Mouse (Mus musculus) gonadal fat pad, adult 2 months (tissue): ENCODE data around the gene Npy1r. TPM values are rescaled to one million over a fixed set of nuclear protein-coding genes. Genes with fewer than 3 reads are reported as not detected.

ENCODE experiments used
- DNase-seq: peaks from one replicate; pipeline ENCODE4 v3.0.0-alpha.2; 2012; ENCODE audit warnings: low read depth
- polyA plus RNA-seq: library from polyadenylated mRNA; depleted of rRNA; stranded (reverse); fragments of >200 nt; gene quantifications from 2 replicates; pipeline ENCODE4 v1.2.3, GENCODE M21; 2012; rRNA removed

Gene Npy1r
- 3.0 and 3.7 TPM in 2 replicates for polyA plus RNA-seq

DNA sequence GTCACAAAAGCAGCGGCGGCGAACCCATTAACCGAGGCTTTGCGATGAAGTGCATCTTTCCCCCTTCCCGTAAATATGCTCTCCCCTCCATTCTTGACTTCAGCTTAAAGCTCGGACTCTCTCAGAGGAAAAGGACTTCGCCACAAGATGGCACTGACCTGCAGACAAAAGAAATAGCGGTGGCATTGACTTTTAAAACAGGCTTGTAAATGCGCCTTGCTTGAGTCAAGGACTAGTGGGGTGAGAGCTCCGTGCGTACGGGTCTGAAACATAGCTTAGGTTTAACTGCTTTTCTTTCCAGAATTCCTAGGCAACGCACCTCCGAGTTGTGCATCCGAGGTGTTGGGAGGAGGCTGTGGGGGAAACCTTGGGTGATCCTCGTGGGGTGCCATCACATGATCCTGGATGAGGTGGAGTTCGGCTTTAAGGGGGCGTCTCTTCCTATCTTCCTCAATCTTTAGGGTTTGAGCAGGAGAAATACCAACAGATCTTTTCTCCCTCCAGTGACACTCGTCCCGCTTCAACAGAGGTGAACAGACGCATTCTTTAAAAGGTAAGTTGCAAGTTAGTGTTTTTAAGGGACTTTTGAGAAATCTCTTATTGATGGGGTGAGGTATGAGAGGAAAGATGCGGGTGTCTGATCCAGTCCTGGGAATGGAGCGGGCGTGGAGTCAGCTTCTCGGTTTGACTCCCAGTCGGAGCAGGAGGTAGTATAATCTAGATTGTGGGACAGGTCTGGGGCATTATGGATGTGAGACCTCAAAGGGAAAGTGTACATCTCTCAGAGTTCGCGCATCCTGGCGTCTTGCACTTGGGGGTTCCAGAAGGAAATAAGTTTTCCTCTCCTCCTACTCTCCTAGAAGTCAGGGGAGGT, at the start of gene Npy1r:
TSS of gene Npy1r (plus strand) at position 223 of the 874 bp plus-strand sequence.
- DNase-seq = no peak

DNA sequence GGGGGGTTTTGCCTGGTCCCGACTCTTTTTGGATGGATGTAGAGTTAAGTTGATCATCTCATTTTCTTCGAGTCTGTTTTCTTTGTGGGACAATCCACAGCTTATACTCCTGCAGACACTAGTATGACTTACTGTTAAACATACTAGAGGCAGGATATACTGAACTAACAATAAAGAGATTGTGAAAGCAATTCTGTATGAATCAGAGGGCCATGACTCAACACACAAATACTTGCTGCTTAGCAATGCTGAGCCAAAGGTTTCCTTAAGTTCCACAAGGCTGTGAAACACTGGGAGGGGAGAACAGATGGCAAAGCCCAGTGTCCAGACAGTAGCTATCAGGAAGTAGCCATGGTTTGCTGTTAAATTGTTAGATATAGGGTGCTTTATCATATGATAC, 15.7 kb upstream of the Npy1r start:
- no peak for DNase-seq

DNA sequence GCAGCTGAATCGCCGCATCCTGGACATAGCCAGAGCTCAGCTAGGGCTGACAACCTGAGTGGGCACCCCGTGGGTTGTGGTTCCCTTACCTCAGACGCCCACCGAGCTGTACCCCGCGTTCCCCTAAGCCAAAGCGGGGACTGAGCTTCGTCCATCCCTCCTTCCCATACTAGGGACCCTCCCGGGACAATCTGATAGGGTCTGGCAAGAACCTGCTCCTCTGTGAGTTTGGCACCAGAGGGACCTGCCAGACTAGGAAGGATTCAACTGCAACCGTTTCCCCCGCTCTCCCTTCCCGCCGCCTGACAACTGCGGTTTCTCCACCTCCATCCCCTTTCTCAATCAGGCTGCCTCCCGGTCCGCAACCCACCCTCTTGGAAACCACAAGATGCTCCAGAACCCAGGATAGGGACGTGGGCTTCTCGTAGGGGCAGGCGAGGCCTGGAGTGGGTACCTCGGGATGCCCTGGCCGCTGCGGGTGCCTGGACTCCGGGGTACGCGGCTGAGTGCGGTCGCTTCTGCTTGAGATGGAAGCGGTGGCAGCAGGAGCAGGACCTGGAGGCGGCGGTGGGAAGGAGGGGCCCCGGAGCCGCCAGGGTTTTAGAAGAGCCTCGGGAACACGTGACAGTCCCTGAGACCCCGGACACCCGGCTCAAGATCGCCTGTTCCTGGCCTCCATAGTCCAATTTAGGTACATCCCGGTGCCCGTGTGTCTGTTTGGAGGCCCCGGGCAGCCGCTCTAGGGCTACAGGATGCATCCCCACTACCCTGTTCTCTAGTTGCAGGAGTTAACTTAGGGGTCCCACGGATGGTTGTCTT, 9.3 kb upstream of the Npy1r start, which contains the start of gene Npy5r:
TSS of gene Npy5r (minus strand) at position 618 of the 819 bp plus-strand sequence.
- no peak for DNase-seq

DNA sequence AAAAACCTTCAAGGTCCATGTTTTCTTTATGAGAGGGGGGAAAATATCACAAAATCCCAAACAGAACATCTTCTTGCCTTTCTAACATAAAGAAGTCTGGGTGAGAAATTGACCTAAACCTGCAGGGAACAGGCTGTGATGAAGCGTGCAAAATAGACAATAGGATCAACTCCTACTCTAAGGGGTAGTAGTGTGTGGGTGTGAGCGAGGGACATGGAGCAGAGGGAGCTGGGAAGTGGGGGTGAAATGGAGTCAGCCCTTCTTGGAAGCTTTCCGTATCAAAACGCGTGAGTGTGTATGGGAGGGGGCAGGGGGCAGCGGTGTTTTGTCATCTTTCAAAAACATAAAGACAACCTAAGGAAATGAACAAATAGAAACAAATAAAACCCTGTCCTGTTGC, 8.6 kb upstream of the Npy1r start:
- no peak for DNase-seq

DNA sequence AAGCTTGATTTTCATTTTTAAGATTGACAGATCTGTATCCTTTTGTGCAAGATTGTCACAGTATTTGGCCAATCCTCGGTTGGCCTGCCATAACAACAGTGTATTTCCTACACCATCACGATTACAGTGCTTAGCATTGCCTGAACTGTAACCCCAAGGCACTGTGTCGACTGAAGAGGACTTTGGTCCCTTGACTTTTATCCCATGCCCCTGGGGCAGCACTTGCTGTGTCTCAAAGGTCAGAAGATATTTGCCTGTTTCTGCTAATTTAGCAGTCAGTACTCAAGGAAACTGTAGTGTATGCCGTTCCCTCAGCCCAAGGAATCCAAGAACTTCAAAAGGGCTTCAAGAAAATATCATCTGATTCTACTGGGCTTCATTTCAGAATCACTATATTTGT, 8.2 kb upstream of the Npy1r start:
- no peak for DNase-seq

DNA sequence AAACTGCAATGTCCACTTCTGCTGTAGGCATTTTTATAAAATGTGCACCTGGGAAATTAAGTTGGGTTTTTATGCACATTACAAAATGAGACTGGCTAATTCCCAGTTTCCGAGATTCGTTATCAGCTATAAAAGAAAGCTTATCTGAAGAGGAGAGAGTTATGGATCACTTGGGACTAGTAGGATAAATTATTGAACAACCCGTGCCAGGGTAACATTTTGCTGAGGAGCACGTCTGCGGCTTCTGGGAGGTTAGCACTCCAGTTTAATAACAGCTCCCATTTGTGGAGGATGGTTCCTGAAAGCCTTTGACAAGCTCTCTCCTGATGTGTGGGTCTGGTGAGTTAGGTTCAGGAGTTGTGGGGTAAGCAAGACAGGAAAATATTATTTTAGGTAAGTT, 6.6 kb upstream of the Npy1r start:
- no peak for DNase-seq

DNA sequence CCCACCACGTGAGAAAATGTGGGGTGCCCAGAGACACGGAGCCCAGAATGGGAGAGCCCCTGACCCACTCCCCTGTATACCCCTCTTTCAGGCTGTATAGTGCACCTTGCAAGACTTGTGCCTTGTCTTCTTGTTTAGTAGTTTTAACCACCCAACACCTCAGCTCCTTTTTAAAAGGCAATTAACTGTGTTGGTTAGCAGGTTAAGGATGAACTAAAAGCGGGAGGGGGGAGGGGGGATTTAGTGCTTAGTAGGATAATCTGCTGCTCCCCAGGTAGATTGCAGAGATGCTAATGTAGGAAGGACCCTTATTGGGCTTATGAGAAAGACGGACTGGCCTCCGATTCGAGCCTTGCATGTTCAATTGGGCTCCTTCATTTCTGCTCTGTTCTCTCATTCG, 1.0 kb downstream of the Npy1r start:
- no peak for DNase-seq

DNA sequence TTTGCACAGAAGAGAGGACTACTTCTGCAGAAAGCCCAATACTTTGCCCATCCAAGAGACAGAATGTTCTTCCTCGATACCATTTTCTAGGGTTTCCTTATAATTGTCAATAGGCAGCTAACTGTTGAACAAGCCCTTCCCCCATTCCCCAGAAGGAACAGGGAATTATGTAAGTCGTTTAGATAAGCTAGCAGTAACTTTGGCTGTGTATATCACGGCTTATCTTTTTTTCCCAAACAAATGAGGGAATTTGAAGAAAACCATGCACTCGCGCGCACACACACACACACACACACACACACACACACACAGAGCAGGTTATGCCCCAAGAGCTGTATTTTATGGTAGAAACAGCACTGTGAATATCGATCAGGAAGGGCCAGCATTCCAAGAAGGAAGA, 1.8 kb downstream of the Npy1r start:
- no peak for DNase-seq

DNA sequence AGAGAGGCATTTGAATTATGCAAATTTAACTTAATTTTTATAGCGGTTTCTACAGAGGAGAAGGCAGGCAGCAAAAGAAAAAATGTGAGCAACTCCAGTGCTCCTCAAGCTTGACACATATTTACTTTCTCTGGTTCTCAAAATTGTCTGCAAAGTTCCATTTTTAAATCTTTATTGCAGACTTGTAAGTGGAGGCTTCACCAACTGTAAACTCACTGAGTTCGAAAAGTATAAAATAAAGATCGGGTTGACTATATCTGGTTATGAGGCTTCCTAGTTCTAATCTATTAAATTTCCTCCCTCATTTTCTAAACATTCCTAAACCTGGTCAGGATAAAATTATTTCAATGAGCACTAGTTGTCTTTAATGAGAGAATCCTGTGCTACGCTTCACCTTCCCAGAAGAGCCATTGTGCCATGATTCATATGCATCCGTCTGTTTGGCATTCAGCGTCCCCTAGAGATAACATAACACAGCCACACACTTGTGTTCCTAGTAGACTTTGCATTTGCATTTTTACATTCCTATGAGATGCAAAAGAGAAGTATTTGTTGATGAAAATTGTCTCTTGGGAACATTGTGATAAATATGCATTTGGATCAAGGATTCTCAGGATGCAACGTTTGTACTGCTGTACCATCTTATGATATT, 17.5 kb downstream of the Npy1r start:
- DNase-seq = no peak

DNA sequence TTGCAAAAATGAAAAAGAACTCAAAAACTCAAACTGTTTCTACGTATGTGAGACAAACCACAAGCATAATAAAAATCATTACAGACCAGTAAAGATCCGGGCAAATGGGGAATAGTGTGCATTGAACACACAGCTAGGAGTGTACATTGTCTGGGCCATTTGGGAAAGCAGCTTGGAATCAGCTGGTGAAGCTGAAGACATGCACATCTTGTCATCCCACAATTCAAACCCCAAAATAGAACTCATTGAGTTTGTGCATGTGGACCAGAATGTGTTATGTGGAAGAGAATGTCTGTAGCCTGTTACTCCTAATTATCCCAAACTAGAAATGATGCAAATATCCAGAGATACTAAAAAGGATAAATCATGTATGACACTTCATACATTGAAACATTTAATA, 25.8 kb downstream of the Npy1r start:
- DNase-seq = no peak

DNA sequence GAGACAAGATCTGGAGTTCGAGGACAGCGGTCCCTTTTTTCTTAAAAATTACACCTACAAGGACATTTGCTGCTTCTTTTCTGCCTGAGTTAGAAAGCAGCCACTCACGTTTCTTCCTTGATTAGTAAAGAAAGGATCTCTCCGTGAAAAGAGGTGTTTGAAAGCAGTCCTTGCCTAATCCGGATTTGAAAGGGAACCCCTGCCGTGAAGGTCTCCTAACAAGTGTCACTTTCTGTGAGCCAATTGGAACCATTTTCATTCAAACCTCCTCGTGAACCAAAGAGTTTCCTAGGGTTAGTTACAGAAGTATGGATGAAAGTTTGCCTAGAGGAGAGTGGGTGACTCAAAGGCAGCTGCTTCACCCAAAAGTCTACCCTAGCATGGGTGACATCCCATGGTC, 32.5 kb downstream of the Npy1r start:
- no peak for DNase-seq

DNA sequence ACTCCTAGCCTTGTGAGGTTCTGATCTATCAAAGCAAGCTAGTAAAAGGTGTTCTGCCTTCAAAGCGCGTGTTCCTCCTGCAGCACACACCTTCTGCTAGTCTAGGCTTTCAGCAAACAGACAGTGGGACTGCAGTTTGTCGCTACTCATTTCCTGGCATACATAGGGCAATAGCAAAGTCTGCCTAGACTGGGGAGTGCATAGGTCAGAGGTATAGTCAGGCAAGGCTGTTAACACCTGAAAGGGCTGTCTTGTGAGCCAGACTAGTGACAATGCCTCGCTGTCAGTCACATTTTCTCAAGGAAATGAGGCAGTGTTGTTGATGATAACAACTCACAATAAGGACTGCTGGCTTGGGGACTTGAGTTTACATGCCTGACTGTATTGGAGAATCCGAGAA, 35.0 kb downstream of the Npy1r start:
- DNase-seq = no peak

DNA sequence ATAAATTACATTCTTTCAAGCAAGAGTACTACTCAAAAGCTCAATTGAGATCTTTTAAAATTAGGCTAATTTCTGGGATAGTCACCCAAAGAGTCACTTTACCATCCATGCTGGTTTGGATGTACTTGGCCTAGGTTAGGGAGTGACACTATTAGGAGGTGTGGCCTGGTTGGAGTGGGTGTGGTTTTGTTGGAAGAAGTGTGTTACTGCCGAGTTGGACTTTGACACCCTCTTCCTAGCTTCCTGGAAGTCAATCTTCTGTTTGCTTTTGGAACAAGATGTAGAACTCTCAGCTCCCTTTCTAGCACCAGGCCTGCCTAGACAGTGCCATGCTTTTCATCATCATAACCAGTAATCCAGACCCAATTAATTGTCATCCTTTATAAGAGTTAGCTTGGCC, 45.4 kb downstream of the Npy1r start:
- DNase-seq = no peak

DNA sequence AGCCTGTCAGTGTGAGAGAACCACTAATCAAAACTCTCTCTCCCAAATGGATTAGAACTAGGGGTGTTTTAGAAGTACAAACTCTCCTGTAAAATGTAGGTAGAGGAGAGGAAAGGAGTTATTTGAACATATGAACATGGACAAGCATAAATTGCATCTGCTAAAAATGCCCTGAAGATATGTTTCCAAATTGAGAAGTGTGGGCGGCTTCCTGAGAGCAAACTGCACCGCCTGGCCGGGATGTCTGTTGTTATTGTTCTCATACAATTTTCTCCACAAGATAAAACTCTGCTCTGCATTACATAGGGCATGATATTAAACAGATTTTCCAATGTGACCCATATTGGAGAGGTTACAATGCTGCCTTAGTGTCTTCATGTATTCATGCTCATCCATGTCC, 48.6 kb downstream of the Npy1r start:
- no peak for DNase-seq

DNA sequence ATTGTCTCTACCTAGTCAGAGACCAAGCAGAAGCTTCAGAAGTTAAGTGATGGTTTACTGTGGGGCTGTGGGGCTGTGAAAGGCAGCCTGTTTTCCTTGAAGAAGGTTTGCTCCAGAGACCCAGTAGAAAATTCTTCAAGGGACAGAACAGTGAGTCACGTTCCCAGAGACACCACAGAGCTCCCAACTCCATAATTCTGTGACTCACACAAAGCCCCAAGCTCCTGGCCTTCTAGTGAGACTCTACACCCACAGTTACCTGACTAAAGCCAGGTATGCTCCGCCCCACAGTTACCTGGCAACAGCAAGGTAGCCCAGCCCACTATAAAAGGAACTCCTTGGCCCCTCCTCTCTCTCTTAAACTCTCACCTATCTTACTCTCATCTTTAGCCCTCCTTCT, 54.6 kb downstream of the Npy1r start:
- DNase-seq = no peak

DNA sequence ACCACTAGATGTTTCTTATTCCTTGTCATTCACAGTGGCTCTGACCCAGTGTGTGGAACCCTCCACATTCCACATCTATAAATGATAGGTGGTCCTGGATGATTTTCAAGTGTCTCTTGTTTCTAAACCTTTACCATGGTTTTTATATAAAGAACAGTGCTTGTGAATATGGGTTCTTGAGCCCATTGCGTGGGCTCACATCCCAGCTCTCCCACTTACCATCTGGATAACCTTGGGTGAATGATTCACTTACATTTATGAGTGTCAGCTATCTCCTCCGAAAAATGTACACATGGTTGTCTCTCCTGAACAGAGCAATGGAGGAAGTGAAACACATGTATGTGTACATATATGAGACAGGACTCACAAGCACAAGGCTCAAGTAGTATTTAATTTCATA, 59.2 kb downstream of the Npy1r start:
- DNase-seq = no peak

Other genes starting within 250 kb of the Npy1r start
- gene Tma16, start 210.7 kb upstream of the Npy1r start, polyA plus RNA-seq = 2.2 TPM in 2 replicates
- gene Tktl2, start 185.4 kb upstream of the Npy1r start, polyA plus RNA-seq = 0.13 TPM in 1 of 2 replicates, not detected in the other
- gene Npy5r, start 9.1 kb upstream of the Npy1r start, polyA plus RNA-seq = not detected in 2 replicates
- gene Naf1, start 163.0 kb downstream of the Npy1r start, polyA plus RNA-seq = 2.9 and 5.0 TPM in 2 replicates